Mouse (Mus musculus) CD4-positive, CD25-positive, alpha-beta regulatory T cell (primary cell): ENCODE measurements around the gene B230118H07Rik. TPM values are rescaled to one million over a fixed set of nuclear protein-coding genes. Genes with fewer than 3 reads are reported as not detected.

Experiments
- polyA plus RNA-seq: library from polyadenylated mRNA; unstranded; fragments of 100-300 nt; shearing (Covaris generic); gene quantifications from one replicate; pipeline ENCODE4 v1.2.1, GENCODE M21; 2017

Gene B230118H07Rik
- polyA plus RNA-seq = 3.4 TPM

GRCm38 (mm10) chr2:101649114-101649671 is at the start of gene B230118H07Rik, which contains the start of gene Rag1:
Gene B230118H07Rik (minus strand): TSS chr2:101649532.
Gene Rag1 (minus strand): TSS chr2:101649501.

GRCm38 (mm10) chr2:101678236-101679021 is 29.1 kb upstream of the B230118H07Rik start, which contains the start of gene Traf6:
Gene Traf6 (plus strand): TSS chr2:101678429.

DNA sequence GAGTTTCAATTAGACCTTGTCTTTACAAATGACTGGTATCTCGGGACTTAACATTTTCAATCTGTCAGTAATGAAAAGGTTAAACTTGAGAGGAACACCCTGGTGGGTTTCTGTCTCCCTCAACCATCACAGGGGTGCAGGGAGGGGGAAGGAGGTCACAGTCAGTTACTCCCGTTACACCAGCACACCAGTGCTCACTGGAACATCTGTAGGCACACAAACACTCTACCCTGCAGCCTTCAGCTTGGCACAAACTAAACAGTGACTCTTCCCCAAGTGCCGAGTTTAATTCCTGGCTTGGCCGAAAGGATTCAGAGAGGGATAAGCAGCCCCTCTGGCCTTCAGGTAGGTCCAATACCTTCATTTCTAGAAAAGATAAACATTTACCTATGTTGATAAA is 24.8 kb downstream of the B230118H07Rik start, which contains the start of gene Rag2:
Rag2 (plus strand) TSS at position 193 of the 400 bp plus-strand sequence.

Other genes starting within 250 kb of the B230118H07Rik start
- not detected for gene Rag2, start 24.8 kb downstream of the B230118H07Rik start, polyA plus RNA-seq
- gene Rag1, start within 50 bp of the B230118H07Rik start, polyA plus RNA-seq = not detected
- gene Traf6, start 28.9 kb upstream of the B230118H07Rik start, polyA plus RNA-seq = 35.3 TPM
- 3.2 TPM for gene Prr5l, start 233.5 kb upstream of the B230118H07Rik start, polyA plus RNA-seq
- 28.7 TPM for gene Commd9, start 236.7 kb upstream of the B230118H07Rik start, polyA plus RNA-seq